Mouse (Mus musculus) midbrain, embryonic 16.5 days (tissue): Measurements from ENCODE around the gene Ccr9. TPM values are rescaled to one million over a fixed set of nuclear protein-coding genes. Genes with fewer than 3 reads are reported as not detected.

ENCODE experiments used
- ATAC-seq: fragments of 200-750 bp; cut with Nextera tagmentation; 2 replicates; pipeline ENCODE4 v1.8.0; 2017; ENCODE audit warnings: moderate TSS enrichment
- H3K27ac ChIP-seq: fragments of 300-500 bp; sonication (generic); 2 replicates; pipeline ENCODE4 v1.5.1; 2014; ENCODE audit warnings: mild to moderate bottlenecking, low read length, mixed read lengths
- H3K27me3 ChIP-seq: fragments of 300-500 bp; sonication (generic); 2 replicates; pipeline ENCODE4 v1.6.1; 2014; ENCODE audit warnings: low read depth, low read length, mixed read lengths; ENCODE audit not compliant: control insufficient read depth, insufficient read depth
- H3K36me3 ChIP-seq: fragments of 300-500 bp; sonication (generic); 2 replicates; pipeline ENCODE4 v1.6.1; 2014; ENCODE audit warnings: mild to moderate bottlenecking, low read length, moderate library complexity, mixed read lengths; ENCODE audit not compliant: control insufficient read depth, insufficient read depth
- H3K4me1 ChIP-seq: fragments of 300-500 bp; sonication (generic); 2 replicates; pipeline ENCODE4 v1.6.1; 2014; ENCODE audit warnings: mild to moderate bottlenecking, low read length, mixed read lengths; ENCODE audit not compliant: control insufficient read depth, insufficient read depth
- H3K4me2 ChIP-seq: fragments of 300-500 bp; sonication (generic); 2 replicates; pipeline ENCODE4 v1.6.1; 2014; ENCODE audit warnings: mild to moderate bottlenecking, low read length, mixed read lengths
- H3K4me3 ChIP-seq: fragments of 300-500 bp; sonication (generic); 2 replicates; pipeline ENCODE4 v1.5.1; 2014; ENCODE audit warnings: low read depth, mild to moderate bottlenecking, low read length, moderate library complexity, mixed read lengths
- H3K9ac ChIP-seq: fragments of 300-500 bp; sonication (generic); 2 replicates; pipeline ENCODE4 v1.6.1; 2014; ENCODE audit warnings: low read depth, low read length, mixed read lengths
- H3K9me3 ChIP-seq: fragments of 300-500 bp; sonication (generic); replicated peaks from 2 replicates; pipeline ENCODE4 v1.6.1; 2014; ENCODE audit warnings: mild to moderate bottlenecking, low read length, mixed read lengths; ENCODE audit not compliant: control insufficient read depth, poor library complexity, severe bottlenecking
- WGBS: fragments of 180-500 bp; shearing (Covaris S2); extraction: QIAGEN DNeasy Blood & Tissue Kit; methylation state at CpG from one replicate; pipeline ENCODE4 v1.1.7; 2014; 5-methylcytosine and 5-hydroxymethylcytosine counted together
- polyA plus RNA-seq: library from polyadenylated mRNA; unstranded; fragments of >200 nt; fragmentation: Nextera tagmentation; extraction: Ambion mirVana; gene quantifications from 2 replicates; pipeline ENCODE4 v1.2.1, GENCODE M21; 2015

The Ccr9 gene
- polyA plus RNA-seq, 1 experiment from 2014 or later, result 0.30 TPM

DNA sequence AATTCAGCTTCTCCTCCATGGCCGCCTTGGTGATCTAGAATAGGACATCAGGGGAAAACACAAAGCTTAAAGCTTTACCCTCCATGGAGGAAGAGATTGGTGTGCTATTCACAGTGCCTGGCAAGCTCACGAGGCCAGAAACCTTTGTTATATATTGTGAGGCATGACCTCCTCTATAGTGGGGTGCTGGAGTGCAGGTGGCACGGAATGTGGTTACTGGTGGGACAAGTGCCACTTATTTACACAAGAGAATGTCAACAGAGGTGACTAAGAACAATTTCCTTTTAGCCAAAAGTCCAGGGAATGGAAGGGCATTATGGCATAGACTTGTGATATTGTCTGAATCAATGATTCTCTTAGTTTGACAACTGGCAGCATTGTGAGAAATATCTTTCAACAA lies 148.4 kb downstream of the Ccr9 start:
- peaks cover 29% of the 10 kb centered on the region for H3K36me3 ChIP-seq
- no peaks in the 10 kb centered on the region for H3K4me1 ChIP-seq
- no peaks in the 10 kb centered on the region for H3K27me3 ChIP-seq
- no peak overlapping the region for H3K27ac ChIP-seq
- WGBS, result 85% methylated on average over 3 of the region's 3 CpGs
- no peak overlapping the region for H3K4me3 ChIP-seq
- H3K9ac ChIP-seq, result no peak overlapping the region
- H3K9me3 ChIP-seq, result no peaks in the 10 kb centered on the region
- H3K4me2 ChIP-seq, result no peak overlapping the region
- no peak for ATAC-seq

- H3K27me3 ChIP-seq, result no peaks in the 10 kb centered on the region
- no peaks in the 10 kb centered on the region for H3K4me1 ChIP-seq
- H3K4me2 ChIP-seq, result no peak overlapping the region
- 90% methylated on average over 4 of the region's 4 CpGs for WGBS
- H3K9me3 ChIP-seq, result no peaks in the 10 kb centered on the region
- peaks cover 23% of the 10 kb centered on the region for H3K36me3 ChIP-seq
- no peak overlapping the region for H3K9ac ChIP-seq
- ATAC-seq, result no peak
- no peak overlapping the region for H3K27ac ChIP-seq
- H3K4me3 ChIP-seq, result no peak overlapping the region
Observed at GRCm38 (mm10) chr9:123828916-123829315, 150.7 kb downstream of the Ccr9 start.

Other genes starting within 250 kb of the Ccr9 start
- 10.2 and 10.6 TPM in 2 replicates for gene Limd1, start 199.7 kb upstream of the Ccr9 start, polyA plus RNA-seq
- 53.8 and 55.9 TPM in 2 replicates for gene Sacm1l, start 148.7 kb upstream of the Ccr9 start, polyA plus RNA-seq
- 0.25 and 0.39 TPM in 2 replicates for gene Slc6a20b, start 45.9 kb upstream of the Ccr9 start, polyA plus RNA-seq
- gene Slc6a20a, start 446 bp downstream of the Ccr9 start, polyA plus RNA-seq, result 12.5 and 15.1 TPM in 2 replicates
- gene Lztfl1, start 39.3 kb downstream of the Ccr9 start, polyA plus RNA-seq, result 51.1 and 53.1 TPM in 2 replicates
- 0.28 TPM in 1 of 2 replicates, not detected in the other for gene Cxcr6, start 128.0 kb downstream of the Ccr9 start, polyA plus RNA-seq
- gene Fyco1, start 173.5 kb downstream of the Ccr9 start, polyA plus RNA-seq, result 18.1 and 18.2 TPM in 2 replicates
- 0.04 TPM in 1 of 2 replicates, not detected in the other for gene Xcr1, start 183.6 kb downstream of the Ccr9 start, polyA plus RNA-seq